Mouse (Mus musculus) lung, postnatal 0 days (tissue): ENCODE measurements around the gene Nod1.

ENCODE experiments used
- CTCF ChIP-seq: IDR thresholded peaks from 2 replicates; pipeline ENCODE4 v1.5.1; 2016; ENCODE audit warnings: antibody characterized with exemption, mild to moderate bottlenecking
- EP300 ChIP-seq: IDR thresholded peaks from 2 replicates; pipeline ENCODE4 v1.6.1; 2016; ENCODE audit warnings: antibody characterized with exemption, mild to moderate bottlenecking, control low read depth

- no peak for TF ChIP-seq CTCF
- no peak for TF ChIP-seq EP300
These were observed 31.3 kb downstream of the Nod1 start for GRCm38 (mm10) chr6:54941149-54941548.
